Mouse (Mus musculus) erythroblast, adult 5-6 weeks (primary cell): ENCODE measurements around the gene Bspry. TPM values are rescaled to one million over a fixed set of nuclear protein-coding genes. Genes with fewer than 3 reads are reported as not detected.
A peak's percentile ranks its signal among the peaks of the same experiment; 100 is the strongest.

ENCODE experiments used
- ATAC-seq: replicated peaks from 2 replicates; pipeline ENCODE4 v1.8.0; 2016; ENCODE audit warnings: moderate number of reproducible peaks, mild to moderate bottlenecking, moderate TSS enrichment, inconsistent platforms; ENCODE audit not compliant: poor library complexity, low FRiP score, severe bottlenecking
- total RNA-seq, 2 experiments: library from RNA; stranded (forward) in 1 of 2; stranded (reverse) in 1 of 2; fragments of 150-400 nt in 1 of 2; fragments of 200-764, 138-1000 nt in 1 of 2; gene quantifications; 2 replicates each; pipeline versions ENCODE4 v1.2.3 to v1.2.4; 2015 to 2017; ENCODE audit warnings: low replicate concordance in 2 of 2

Gene Bspry
- total RNA-seq (2015; ENCODE audit: low replicate concordance), result not detected in 2 replicates
- not detected in 2 replicates for total RNA-seq (2017; ENCODE audit: low replicate concordance)

DNA sequence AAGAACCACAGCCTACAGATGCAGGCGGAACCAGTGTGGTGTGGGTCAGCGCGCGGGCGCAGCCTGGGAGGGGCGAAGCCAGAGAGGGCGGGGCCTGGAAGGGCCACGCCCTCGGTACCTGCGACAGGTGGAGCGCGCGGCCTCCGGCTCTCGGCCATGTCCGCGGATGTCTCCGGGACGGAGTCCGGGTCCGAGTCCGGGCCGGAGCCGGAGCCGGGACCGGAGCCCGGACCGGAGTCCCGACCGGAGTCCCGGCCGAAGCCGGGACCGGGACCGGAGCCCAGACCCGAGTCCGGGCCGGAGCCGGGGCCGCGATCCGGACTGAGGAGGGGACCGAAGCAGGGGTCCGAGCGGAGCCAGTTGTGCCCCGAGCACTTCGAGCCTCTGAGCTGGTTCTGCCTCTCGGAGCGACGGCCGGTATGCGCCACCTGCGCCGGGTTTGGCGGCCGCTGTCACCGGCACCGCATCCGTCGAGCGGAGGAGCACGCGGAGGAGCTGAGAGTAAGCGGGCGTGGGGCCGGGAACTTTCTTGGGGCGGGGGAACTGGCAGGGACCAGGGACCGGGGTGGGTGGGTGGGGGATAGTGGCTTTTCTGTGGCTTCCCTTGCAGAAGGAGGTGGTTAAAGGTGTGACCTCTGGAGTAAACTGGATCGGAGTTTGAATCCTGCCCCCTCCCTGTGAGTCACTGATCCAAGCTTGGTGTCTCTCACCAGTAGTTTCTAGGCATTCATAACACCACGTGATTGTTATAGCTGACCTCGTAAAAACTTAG, at the start of gene Bspry:
Gene Bspry, plus strand, starts transcription at position 117 of the 772 bp plus-strand sequence.
- ATAC-seq, result peak; percentile 60

DNA sequence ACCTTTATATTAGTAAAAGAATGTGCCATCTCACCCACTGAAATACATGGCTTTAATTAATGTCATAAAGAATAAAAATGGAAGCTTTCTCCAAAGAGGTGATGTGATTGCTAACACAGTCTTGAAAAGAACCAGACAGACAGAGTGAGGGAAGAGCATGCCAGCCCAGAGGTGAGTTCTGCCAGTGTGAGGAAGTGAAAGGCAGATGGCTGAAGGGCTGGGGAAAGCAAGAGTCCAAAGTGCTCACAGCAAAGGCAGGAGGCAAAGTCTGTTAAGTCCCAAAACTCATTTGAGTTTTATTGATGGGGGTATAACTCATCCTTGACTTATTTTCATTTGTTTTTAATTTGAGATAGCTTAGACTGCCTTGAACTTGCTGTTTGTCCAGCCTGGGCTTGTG, 49.2 kb upstream of the Bspry start:
- ATAC-seq, result no peak

DNA sequence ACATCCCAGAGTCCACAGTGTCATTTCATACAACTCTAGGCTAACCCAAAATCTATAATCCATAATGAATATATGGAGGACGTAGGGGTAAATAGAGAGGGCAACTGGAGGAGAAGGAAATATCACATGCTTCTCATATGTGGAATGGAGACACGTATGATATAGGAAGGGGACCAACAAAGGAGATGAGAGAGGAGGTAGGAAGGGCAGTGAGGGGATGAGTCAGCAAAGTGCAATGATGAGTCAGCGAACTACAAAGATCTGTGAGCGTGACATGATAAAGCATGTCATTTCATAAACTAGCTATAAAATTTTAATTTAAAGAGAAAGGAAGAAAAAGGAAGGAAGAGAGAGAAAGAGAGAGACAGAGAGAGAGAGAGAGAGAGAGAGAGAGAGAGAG, 48.3 kb upstream of the Bspry start:
- ATAC-seq, result peak; percentile 86

DNA sequence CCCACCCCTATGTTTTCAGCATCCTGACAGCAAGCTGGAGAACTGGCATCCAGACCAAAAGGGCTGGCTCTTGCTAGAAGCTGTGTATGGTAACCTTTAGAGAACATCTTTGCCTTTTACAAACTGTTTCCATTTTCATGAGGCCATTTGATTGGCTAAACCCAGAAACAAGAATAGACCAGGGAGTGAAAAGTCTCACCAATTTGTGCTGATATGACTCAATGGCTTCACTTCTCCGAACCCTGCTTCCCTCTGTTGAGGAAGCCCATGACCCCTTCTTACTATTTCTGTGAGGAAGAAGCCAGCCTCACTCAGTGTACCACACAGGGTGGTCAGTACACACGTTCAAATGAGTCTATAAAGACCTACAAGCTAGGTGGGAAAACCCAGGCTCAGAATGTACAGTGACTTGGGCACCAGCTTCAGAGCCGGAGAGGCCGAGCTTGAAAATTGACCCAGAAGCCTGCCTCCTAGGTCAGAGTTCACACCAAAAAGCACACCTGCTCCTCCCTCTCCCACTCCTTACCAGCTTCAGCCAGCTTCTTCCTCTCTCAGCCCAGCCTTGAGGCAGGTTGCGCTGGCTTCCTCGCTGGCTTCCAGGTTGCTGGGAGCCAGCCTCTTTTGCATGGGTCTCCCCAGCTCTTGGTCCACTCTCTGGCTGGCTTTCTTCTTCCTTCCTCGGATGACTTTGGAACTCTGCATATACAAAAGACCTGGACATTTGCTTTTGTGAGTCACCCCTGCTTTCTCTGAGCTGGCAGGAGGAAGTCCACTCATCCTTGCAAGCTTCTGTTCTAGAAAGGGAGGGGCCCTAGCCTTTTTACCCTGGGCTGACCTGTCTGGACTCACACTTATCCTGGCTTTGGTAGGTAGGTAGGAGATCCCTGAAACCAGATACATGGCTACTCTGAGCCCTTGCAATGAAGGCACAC, 45.6 kb upstream of the Bspry start:
- ATAC-seq, result no peak

DNA sequence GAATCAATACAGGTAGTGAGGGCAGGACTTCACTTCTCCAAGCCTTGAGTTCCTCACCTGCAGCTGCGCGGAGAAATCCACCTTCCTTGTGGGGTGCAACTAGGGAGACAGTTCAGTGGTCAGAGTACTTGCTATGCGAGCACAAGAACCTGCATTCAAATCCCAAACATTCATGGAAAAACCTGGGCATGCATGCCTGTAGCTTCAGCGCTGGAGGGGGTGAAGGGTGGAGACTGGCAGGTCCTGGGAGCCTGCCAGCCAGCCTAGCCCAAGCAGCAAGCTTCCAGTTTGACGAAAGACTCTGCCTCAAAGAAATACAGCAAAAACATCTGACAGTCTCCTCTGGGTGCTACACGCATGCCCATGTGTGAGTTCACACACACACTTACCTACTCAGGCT, 44.8 kb upstream of the Bspry start, which contains the start of gene Rnf183:
Gene Rnf183, minus strand, starts transcription at position 172 of the 400 bp plus-strand sequence.
- no peak for ATAC-seq

DNA sequence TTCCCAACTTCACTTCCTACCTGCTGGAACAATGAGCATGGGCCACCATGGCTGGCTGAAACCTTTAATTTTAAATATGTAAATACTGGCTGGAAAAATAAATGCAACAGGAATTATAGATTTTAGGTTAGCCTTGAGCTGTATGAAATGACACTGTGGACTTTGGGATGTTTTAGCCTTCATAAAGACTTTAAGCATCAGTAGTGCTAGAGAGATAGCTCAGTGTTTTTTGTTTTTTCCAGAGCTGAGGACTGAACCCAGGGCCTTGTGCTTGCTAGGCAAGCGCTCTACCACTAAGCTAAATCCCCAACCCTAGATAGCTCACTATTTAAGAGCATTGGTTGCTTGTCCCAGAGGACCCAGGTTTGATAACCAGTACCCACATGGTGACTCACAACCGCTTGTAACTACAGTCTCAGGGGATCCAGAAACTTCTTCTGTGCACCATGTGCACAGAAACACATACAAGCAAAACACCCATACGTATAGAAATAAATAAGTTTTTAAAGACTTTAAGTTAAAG, 42.5 kb upstream of the Bspry start:
- ATAC-seq, result no peak

DNA sequence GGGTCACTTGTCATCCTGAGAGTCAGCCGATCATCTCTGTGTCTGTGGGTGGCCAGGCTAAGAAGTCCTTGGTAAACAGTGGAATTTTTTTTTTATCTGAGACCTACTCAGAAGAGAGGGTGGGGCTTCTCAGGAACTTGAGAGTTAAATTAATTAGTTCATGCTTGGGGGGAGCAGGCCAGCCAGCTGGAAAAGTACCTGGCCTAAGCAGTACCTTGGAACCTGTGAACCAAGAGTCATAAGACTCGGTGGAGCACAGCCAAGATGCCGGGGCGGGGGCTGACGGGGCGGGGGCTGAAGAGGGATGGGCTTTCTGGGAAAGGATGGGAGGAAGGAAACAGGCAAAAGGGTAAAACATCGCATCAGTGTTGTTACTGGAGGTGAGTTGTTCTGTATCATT, 42.0 kb upstream of the Bspry start:
- ATAC-seq, result no peak

DNA sequence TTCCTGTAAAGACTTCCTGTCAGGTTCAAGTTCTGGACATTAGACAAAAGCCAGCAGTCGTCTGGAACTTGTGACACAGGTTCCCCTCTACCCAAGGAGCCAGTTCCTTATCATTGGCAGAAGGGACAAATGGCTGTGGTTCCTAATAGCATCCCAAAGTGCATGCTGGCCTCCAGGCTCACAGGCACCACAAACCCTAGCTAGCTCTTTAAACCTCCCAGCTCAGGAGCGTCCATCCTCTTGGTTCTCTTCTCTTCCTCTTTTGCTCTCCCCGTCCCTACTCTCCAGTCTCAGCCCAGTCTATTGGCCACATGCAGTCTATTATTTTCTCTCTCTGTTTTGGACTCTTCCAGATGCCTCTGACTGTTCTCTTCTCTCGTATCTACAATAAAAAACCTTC, 40.1 kb upstream of the Bspry start:
- no peak for ATAC-seq

DNA sequence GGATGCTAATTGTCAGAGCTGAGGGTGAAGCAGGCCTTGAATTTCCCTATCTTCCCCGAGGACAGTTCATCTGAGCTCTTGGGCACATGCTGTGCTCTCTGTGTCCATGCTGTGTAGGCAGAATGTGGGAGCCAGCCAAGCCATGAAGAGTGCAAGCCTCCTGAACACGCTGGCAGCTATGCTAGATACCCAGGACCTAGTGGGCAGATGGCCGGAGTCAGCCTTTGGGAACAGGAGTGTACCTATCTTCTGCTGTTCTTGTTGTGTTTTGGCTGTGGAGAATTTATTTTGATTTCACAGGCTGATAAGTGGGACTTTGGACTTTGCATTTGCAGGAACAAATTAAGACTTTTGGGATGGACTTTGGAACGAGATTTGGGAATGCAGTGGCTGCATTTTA, 39.3 kb upstream of the Bspry start:
- no peak for ATAC-seq

DNA sequence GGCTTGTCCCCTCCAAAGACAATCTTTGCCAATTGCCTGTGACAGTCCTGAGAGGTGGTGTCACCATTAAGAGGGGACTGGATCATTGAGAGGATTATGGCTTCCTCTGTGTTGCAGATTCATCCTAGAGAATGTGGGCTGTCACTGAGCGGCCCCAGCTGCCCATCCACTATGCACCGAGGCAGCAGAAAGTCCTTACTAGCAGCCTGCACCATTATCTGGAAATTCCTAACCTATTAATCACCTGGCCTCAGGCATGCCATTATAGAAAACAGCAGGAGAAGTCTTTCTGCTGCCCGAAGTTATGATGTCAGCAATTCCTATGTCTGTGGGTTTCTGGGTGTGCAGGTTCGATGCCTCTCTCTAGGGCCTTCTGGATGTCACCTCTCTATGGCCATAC, 38.9 kb upstream of the Bspry start:
- ATAC-seq, result no peak

DNA sequence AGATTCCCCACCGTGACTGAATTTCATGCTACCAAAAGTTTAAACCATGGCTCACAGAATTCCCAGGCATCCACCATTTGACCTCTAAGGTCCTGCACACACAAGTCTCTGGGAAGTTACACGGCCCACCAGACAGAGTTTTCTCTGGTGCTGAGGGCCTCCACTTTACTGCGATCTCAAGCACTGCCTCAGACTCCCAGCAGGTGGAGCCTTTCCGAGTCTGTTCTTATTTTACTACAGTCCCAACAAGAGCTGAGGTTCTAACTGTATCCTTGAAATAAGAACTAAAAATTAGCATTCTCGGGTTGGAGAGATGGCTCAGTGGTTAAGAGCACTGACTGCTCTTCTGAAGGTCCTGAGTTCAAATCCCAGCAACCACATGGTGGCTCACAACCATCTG, 24.9 kb upstream of the Bspry start:
- peak; percentile 72; the same call in 1 of the 2 replicates for ATAC-seq

DNA sequence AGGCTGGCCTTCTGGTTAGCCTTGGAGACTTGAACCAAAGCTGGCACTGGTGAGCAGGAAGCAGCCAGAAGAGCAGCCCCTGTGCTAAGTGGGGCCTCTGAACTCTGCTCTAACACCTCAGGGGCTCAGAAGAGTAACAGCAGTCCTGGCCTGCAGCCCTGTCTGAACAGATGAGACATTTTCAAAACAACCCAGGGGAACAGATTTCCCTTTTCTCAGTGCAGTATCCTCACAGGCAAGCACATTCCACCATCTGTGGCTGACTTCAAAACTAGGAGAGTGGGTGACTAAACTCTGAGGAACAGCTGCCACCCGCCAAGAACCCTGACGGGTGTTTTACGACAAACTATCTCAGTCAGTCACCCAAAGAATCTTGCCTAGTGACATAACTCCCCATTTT, 20.8 kb upstream of the Bspry start:
- no peak for ATAC-seq

DNA sequence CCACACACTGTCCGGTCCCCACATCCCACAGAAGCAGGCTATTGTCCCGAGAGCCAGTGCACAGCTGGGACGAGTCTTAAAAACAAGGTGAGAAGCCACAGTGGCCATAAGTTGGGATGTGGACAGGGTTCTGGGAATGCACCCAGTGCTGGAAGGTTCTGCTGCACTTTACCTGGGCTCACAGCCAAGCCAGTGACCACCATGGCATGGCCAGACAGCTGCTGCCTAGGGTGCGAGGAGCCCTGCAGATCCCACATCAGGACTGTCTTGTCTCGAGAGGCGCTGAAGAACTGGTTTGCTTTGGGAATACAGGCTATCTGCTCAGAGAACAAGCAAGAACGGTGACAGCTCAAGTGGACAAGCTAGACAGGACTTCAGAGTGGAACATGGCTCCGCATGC, 19.5 kb upstream of the Bspry start:
- ATAC-seq, result no peak

DNA sequence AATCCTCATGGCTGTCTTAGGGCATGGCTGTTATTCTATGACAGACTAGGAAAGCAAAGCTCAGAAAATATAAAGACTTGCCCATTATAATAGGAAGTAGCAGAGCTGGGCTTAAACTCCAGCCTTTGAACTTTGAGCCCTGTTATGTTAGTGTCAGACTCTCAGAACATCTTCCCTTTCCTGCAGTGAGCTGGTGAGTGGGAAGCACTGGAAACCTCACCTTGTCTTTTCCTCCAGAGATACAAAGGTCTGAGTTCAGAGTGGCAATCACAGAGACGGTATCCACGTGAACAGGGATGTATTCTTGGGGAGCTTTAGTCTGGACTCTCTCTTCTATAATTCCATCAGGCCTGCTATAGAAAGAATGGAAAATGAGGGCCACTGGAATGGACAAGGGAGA, 16.7 kb upstream of the Bspry start:
- ATAC-seq, result no peak

DNA sequence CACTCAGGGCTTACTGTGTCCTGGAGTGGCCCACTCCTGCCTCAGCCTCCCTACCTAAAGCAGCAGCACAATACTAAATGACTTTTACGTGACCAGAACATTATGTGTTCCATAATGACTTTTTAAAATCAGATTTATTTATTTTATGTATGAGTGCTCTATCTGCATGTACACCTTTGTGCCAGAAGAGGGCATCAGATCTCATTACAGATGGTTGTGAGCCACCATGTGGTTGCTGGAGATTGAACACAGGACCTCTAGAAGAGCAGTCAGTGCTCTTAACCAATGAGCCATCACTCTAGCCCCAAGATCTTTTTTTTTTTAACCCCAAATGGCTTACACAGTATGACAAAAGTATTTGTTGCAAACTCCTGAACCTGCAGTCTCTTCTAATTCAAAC, 11.7 kb upstream of the Bspry start:
- no peak for ATAC-seq

DNA sequence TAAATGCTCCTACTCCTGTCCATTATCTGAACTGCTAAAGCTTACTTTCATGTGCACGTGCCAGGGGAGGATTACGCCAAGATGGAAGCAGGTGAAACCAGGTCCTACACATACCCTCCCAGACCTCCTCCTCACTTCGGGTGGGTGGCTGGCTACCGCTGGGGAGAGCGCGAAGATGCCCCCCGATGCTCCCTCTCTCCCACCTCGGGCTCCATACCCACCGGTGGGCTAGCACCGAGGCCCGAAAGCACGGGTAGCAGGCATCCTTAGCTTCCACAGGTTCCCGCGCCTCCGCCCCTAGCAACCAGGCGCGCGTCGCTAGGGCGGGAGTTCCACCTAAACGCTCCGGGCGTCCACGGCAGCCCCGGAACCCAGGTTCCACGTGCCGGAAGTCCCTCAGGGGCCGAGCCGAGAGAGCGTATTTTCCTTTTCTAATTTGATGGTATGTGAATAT, 9.2 kb upstream of the Bspry start, which contains the start of gene Wdr31:
Gene Wdr31, minus strand, starts transcription at position 299 of the 454 bp plus-strand sequence.
- ATAC-seq, result peak; percentile 97

DNA sequence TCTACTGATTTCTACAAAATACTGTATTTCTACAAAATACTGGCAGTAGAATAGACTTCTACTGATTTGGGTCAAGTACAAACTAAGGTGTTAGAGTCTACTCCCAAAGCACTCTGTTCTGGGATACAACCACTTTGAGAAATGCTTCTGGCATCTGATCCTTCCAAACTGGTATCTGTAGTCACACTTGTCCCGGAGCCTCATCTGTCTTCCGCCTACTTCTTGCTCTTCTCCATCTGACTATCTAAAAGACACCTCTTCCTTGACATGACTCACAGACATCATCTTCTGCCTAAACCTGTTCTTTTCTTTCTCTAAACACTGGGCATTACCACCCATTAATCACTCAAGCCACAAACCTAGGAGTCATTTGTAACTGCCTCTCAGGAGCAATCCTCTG, 7.8 kb upstream of the Bspry start:
- no peak for ATAC-seq

DNA sequence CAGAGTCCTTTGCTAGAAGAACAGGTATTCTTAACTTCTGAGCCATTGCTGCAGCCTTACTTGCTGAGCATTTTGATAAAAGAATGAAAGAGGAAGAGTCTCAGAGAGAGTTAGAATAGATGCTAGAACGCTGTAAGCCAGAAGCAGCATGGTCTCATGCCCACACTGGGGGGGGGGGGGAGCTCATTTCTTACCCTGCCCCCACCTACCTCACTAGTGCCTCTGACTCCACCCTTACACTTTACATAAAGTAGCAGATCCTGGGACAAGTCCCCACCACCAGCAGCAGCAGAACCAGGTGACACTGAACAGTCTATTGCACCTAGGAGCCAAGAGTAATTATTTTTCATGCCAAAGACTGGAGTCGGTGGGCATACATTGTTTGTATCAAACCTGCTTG, 4.7 kb upstream of the Bspry start:
- no peak for ATAC-seq

DNA sequence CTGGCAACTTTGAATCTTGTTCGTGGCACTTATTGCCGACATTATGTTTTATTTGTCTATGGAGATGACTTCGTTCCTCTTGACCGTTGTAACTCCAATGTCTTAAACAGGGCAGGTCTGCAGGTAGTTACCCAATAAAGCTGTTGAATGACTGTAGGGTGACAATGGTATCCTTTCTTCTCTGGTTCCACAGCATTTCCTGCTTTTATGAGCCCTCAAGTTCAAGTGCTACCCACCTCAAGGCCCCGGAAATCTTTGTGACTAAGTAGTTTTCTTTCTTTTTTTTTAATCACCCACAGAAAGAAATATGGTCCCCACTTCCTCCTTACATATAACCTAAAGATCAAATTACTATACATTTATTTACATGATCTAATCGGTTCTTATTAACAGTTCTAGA, 4.1 kb upstream of the Bspry start:
- no peak for ATAC-seq

DNA sequence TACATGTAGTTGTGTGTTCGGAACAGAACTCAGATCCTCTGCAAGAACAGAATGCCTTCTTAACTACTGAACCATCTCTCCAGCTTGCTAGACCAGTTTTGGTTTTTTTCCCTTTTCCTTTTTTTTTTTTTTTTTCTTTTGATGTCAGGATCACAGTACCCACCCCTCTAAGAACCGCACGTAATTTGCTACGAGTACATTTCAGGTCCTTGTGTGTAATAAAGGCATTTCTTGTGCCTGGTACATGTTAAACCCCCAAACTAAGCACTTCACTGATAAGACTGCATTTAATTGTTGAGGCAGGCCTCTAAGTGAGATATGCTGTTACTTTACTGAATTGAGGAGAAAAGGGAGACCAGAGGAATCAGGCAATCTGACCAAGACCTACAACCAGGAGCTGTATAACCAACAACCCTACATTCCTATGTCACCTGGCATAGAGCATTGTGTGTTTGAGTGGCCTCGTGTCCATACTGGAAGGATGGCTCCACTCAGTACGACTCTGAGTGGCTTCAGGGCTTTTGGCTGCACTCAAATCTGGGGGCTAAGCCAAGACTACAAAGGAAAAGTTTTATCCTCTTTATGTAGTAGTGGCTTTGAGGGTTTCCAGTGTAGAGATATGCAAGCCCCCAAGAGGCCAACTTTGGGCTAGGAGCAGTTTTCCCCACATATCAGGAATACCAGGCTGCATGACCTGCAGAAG, 2.2 kb upstream of the Bspry start:
- no peak for ATAC-seq
